Mouse (Mus musculus): ENCODE measurements around the gene Traf3.

DNA sequence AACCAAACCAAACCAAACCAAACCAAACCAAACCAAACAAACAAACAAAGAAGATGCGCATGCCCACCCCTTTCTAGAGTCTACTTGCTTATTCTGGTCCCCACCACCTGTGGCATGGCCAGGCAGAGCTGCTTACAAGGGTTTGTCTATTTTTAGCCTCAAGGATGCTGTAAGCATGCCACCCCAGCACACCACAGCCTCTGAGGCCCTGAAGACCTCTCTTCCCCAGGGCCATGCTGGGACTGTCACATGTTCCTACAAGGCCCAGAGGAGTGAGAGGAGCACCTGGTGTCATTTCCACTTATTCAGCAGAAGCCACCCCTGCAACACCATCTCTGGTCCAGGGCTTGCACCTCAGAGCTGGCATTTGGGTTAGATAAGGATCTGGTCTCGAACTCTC lies 21.6 kb upstream of the Traf3 start:
- no peak for TF ChIP-seq CTCF (IDR thresholded peaks at IDR 0.05; ENCODE audit: insufficient read depth, low read depth, low read length)
- no peak for TF ChIP-seq POLR2A (IDR thresholded peaks at IDR 0.05; ENCODE audit: insufficient read depth, low read depth, low read length)

Data from olfactory bulb, adult 2 months (tissue).